Mouse (Mus musculus) induced T-regulatory cell, adult 2 months (primary cell): ENCODE data around the gene Mgat5.

Experiments
- DNase-seq: peaks from one replicate; pipeline ENCODE4 v3.0.0-alpha.2; 2012; ENCODE audit warnings: low read depth

Gene Mgat5

GRCm38 (mm10) chr1:127383071-127383470 is 178.3 kb downstream of the Mgat5 start:
- no peak for DNase-seq

- no peak for DNase-seq
These were observed 182.4 kb downstream of the Mgat5 start for GRCm38 (mm10) chr1:127387226-127387625.

GRCm38 (mm10) chr1:127387661-127388060 is 182.8 kb downstream of the Mgat5 start:
- no peak for DNase-seq

- no peak for DNase-seq
These were observed 189.9 kb downstream of the Mgat5 start for GRCm38 (mm10) chr1:127394716-127395115.

GRCm38 (mm10) chr1:127395724-127396123 is 190.9 kb downstream of the Mgat5 start:
- DNase-seq, result no peak

- DNase-seq, result no peak
These were observed 191.9 kb downstream of the Mgat5 start for GRCm38 (mm10) chr1:127396569-127397349.

GRCm38 (mm10) chr1:127397396-127397795 is 192.6 kb downstream of the Mgat5 start:
- DNase-seq, result no peak

- DNase-seq, result no peak
These were observed 193.4 kb downstream of the Mgat5 start for GRCm38 (mm10) chr1:127398186-127398585.

GRCm38 (mm10) chr1:127400198-127400597 is 195.4 kb downstream of the Mgat5 start:
- DNase-seq, result no peak

GRCm38 (mm10) chr1:127400666-127401065 is 195.9 kb downstream of the Mgat5 start:
- DNase-seq, result no peak

GRCm38 (mm10) chr1:127404655-127405054 is 199.8 kb downstream of the Mgat5 start:
- no peak for DNase-seq

GRCm38 (mm10) chr1:127408957-127409423 is 204.2 kb downstream of the Mgat5 start:
- DNase-seq, result no peak

GRCm38 (mm10) chr1:127409512-127409911 is 204.7 kb downstream of the Mgat5 start:
- DNase-seq, result peak; percentile 51

GRCm38 (mm10) chr1:127414500-127414899 is 209.7 kb downstream of the Mgat5 start:
- no peak for DNase-seq

- DNase-seq, result no peak
These were observed 211.1 kb downstream of the Mgat5 start for GRCm38 (mm10) chr1:127415896-127416295.

GRCm38 (mm10) chr1:127416971-127417370 is 212.2 kb downstream of the Mgat5 start:
- no peak for DNase-seq

GRCm38 (mm10) chr1:127418916-127419575 is 214.2 kb downstream of the Mgat5 start:
- no peak for DNase-seq

- DNase-seq, result no peak
These were observed 214.8 kb downstream of the Mgat5 start for GRCm38 (mm10) chr1:127419581-127419980.

GRCm38 (mm10) chr1:127420383-127420782 is 215.6 kb downstream of the Mgat5 start:
- DNase-seq, result no peak

GRCm38 (mm10) chr1:127420795-127421194 is 216.0 kb downstream of the Mgat5 start:
- DNase-seq, result no peak

- no peak for DNase-seq
These were observed 217.8 kb downstream of the Mgat5 start for GRCm38 (mm10) chr1:127422565-127422964.

- peak; percentile 15 for DNase-seq
These were observed 220.3 kb downstream of the Mgat5 start for GRCm38 (mm10) chr1:127425021-127425532.

GRCm38 (mm10) chr1:127430290-127430689 is 225.5 kb downstream of the Mgat5 start:
- no peak for DNase-seq
